Mouse (Mus musculus): ENCODE measurements around the gene Slc9a9.

- TF ChIP-seq POLR2A (IDR thresholded peaks at IDR 0.05; ENCODE audit: insufficient read depth, low read depth, low read length) (no peak), CTCF (IDR thresholded peaks at IDR 0.05; ENCODE audit: insufficient read depth, low read depth, low read length) (no peak)
These were observed 118.6 kb downstream of the Slc9a9 start for GRCm38 (mm10) chr9:94788261-94788660.

Data from olfactory bulb, adult 2 months (tissue).